Mouse (Mus musculus) small intestine, adult 2 months (tissue): ENCODE results near the gene Ints11. TPM values are rescaled to one million over a fixed set of nuclear protein-coding genes. Genes with fewer than 3 reads are reported as not detected.

Source experiments
- H3K27ac ChIP-seq: fragments of 200-500 bp; 2 replicates; pipeline ENCODE4 v1.5.1; 2012; ENCODE audit warnings: low read depth, low read length, control low read depth, inconsistent platforms; ENCODE audit not compliant: insufficient read depth
- H3K27me3 ChIP-seq: fragments of 200-500 bp; 2 replicates; pipeline ENCODE4 v1.6.1; 2012; ENCODE audit warnings: mild to moderate bottlenecking, moderate library complexity, low read length, inconsistent platforms; ENCODE audit not compliant: control insufficient read depth, insufficient read depth
- H3K36me3 ChIP-seq: fragments of 200-500 bp; 2 replicates; pipeline ENCODE4 v1.6.1; 2012; ENCODE audit warnings: mild to moderate bottlenecking, low read length, control low read depth, inconsistent platforms; ENCODE audit not compliant: control insufficient read depth, insufficient read depth
- H3K4me1 ChIP-seq: fragments of 200-500 bp; 2 replicates; pipeline ENCODE4 v1.6.1; 2012; ENCODE audit warnings: low read length, inconsistent platforms, mixed read lengths; ENCODE audit not compliant: control insufficient read depth, insufficient read depth, insufficient read length
- H3K4me3 ChIP-seq: fragments of 200-500 bp; 2 replicates; pipeline ENCODE4 v1.5.1; 2012; ENCODE audit warnings: low read depth, mild to moderate bottlenecking, control low read depth, inconsistent platforms, low read length, moderate library complexity
- CTCF ChIP-seq: fragments of 200-500 bp; IDR thresholded peaks from 2 replicates; pipeline ENCODE4 v1.5.1; 2012; ENCODE audit warnings: low read depth, mild to moderate bottlenecking, control low read depth, inconsistent platforms, low read length, moderate library complexity, mixed read lengths; ENCODE audit not compliant: insufficient replicate concordance, insufficient read length; ENCODE audit errors: extremely low read depth
- POLR2A ChIP-seq: fragments of 200-500 bp; IDR thresholded peaks from 2 replicates; pipeline ENCODE4 v1.6.1; 2012; ENCODE audit warnings: low read depth, mild to moderate bottlenecking, control low read depth, inconsistent platforms, low read length, moderate library complexity
- WGBS: fragments of 180-500 bp; shearing (Covaris S2); methylation state at CpG from one replicate; pipeline ENCODE4 v1.1.7; 2018; 5-methylcytosine and 5-hydroxymethylcytosine counted together
- polyA plus RNA-seq: library from polyadenylated mRNA; depleted of rRNA; stranded (reverse); fragments of >200 nt; gene quantifications from 2 replicates; pipeline ENCODE4 v1.2.3, GENCODE M21; 2012

Gene Ints11
- polyA plus RNA-seq, 1 experiment, result 26.0 TPM

DNA sequence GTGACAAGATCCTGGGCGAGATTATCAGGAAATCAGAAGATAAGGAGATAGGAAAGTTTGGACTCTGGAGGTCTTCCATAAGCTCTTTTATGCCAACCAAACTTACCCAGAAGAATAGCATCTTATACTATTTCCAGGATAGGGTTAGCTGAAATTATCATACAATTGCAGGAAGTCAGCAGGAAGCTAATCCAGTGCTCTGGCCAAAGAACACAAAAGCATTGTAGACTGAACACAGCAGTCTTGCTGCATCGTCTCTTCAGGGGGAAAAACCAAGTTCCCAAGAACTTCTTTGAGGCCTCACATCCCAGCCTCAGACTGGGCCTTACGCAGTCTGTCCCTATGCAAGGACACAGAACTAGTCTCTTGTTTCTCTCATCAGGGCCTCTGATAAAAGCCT lies 14.2 kb downstream of the Ints11 start:
- 79% methylated on average over 3 of the region's 3 CpGs for WGBS
- no peak overlapping the region for H3K27ac ChIP-seq

DNA sequence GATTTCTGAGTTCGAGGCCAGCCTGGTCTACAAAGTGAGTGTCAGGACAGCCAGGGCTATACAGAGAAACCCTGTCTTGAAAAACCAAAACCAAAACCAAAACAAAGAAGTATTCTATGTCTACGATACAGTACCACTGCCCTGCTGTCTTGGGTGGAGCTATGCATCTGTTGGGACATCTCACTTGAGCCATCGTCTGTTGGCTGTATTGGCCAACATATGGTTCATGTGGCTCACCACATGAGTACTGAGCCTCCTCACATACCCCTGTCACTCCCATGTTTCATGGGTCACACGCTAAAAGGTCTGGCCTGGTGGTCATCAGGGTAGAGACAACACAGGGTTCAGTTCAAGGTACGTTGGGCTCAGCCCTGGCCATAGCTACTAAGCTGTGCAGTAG lies 17.0 kb downstream of the Ints11 start:
- Histone ChIP-seq H3K4me1 (peaks cover 5% of the 10 kb centered on the region), H3K36me3 (peaks cover 31% of the 10 kb centered on the region), H3K27me3 (no peaks in the 10 kb centered on the region), H3K4me3 (no peak overlapping the region), H3K27ac (no peak overlapping the region)
- TF ChIP-seq POLR2A, result no peak
- WGBS, result 88% methylated on average over 5 of the region's 5 CpGs

More for the DNA sequence above, 14.2 kb downstream of the Ints11 start:
- no peaks in the 10 kb centered on the region for H3K27me3 ChIP-seq
- no peak for TF ChIP-seq CTCF
- no peak for TF ChIP-seq POLR2A
- H3K36me3 ChIP-seq, result peaks cover 32% of the 10 kb centered on the region
- no peak overlapping the region for H3K4me3 ChIP-seq
- no peaks in the 10 kb centered on the region for H3K4me1 ChIP-seq

DNA sequence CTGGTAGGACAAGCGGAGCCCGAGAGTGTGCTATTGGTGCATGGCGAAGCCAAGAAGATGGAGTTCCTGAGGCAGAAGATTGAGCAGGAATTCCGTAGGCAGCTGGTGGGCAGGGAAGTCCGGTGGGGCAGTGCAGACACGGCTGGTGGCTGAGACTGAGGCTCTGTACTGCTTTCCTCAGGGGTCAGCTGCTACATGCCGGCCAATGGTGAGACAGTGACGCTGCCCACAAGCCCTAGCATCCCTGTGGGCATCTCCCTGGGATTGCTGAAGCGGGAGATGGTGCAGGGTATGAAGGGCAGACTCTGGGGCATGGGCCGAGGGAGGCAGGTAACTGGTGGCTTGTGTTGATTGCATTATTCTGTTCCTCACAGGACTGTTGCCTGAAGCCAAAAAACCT lies 18.3 kb downstream of the Ints11 start:
- Histone ChIP-seq H3K36me3 (peaks cover 31% of the 10 kb centered on the region), H3K27me3 (no peaks in the 10 kb centered on the region), H3K27ac (no peak overlapping the region), H3K4me3 (no peak overlapping the region), H3K4me1 (peaks cover 7% of the 10 kb centered on the region)
- 89% methylated on average over 10 of the region's 10 CpGs for WGBS
- no peak for TF ChIP-seq POLR2A
- no peak for TF ChIP-seq CTCF

DNA sequence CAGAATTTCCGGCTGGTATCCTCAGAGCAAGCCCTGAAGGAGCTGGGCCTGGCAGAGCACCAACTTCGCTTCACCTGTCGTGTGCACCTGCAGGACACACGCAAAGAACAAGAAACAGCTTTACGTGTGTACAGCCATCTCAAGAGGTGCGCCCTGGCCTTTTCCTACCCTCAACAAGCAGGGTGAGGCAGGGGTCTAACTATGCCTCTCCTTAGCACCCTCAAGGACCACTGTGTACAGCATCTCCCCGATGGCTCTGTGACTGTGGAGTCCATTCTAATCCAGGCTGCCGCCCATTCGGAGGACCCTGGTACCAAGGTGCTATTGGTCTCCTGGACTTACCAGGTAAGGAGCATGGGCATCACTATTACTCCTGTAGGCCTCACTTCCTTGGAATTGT lies 18.8 kb downstream of the Ints11 start:
- Histone ChIP-seq H3K27me3 (no peaks in the 10 kb centered on the region), H3K4me1 (peaks cover 12% of the 10 kb centered on the region), H3K27ac (no peak overlapping the region), H3K4me3 (no peak overlapping the region), H3K36me3 (peaks cover 31% of the 10 kb centered on the region)
- no peak for TF ChIP-seq CTCF
- no peak for TF ChIP-seq POLR2A
- WGBS, result 87% methylated on average over 9 of the region's 9 CpGs

DNA sequence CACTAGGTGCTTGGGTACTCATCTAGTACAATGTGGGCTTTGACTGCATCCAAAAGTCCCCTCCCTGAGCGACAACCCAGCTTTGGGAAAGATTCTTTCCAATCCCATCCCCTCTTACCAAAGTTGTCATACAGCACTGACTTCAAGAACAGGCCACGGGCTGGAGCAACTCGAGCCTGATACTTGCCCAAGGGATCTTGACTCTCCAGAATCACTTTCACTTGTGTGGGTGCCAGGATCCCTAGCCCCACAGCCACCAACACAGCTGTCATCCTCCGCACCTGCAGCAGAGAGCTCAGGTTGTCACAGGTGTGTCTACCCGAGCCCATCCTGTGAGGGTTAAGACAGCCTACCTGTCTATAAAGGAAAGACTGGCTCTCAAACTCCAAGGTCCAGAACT lies 20.0 kb downstream of the Ints11 start:
- H3K27ac ChIP-seq, result no peak overlapping the region
- TF ChIP-seq CTCF, result no peak
- no peak for TF ChIP-seq POLR2A
- 59% methylated on average over 5 of the region's 5 CpGs for WGBS
- peaks cover 29% of the 10 kb centered on the region for H3K36me3 ChIP-seq
- H3K4me1 ChIP-seq, result peaks cover 21% of the 10 kb centered on the region
- H3K27me3 ChIP-seq, result no peaks in the 10 kb centered on the region
- no peak overlapping the region for H3K4me3 ChIP-seq

DNA sequence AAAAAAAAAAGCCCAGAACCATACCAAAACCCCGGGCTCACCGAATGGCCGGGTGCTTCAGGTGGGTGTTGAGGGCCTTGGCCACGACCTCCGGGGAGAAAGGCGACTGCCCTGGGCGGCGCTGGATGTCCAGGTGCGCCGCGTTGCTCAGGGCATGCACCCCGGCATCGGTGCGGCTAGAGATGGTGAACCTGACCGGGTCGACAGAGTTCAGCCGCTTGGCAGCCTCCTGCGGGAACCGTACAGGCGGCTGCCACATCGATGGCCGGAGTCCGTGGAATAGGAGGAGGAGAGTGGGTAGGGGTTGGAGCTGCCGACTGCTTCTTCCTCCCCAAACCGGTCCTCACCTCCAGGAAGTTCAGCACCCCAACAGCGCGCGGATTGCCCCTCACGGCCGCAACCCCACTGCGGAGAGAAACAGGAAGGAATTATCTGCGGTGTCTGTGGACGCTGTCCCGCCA lies 21.7 kb downstream of the Ints11 start:
- no peak for TF ChIP-seq POLR2A
- no peak for TF ChIP-seq CTCF
- H3K4me1 ChIP-seq, result peaks cover 21% of the 10 kb centered on the region
- no peak overlapping the region for H3K27ac ChIP-seq
- H3K36me3 ChIP-seq, result peaks cover 22% of the 10 kb centered on the region
- under 1% methylated on average over 34 of the region's 34 CpGs for WGBS
- peak overlapping the region; percentile 90 for H3K4me3 ChIP-seq
- no peaks in the 10 kb centered on the region for H3K27me3 ChIP-seq

DNA sequence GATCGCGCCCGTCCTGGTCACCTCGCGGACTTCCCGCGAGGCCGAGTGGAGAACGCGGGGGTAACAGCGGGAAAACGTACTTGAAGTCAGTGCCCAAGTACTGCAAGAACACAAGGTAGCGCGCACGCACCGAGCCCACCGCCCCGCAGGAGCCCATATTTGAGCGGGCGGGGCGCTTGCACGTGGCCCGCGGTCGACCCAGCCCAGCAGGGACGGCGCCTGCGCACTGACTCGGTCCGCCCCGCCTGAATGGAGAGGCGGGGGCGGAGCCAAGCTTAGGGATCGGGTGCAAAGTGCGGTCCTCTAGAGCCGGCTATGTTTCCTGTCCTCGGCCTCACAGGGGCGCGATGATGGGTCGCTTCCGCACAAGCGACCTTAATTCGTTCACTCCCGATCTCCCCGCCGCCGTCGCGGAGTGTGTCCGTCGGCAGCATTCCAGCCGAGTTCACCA lies 22.2 kb downstream of the Ints11 start, which contains the start of the genes Pusl1 and Acap3:
Gene Pusl1, minus strand, starts transcription at position 231 of the 451 bp plus-strand sequence.
Gene Acap3, plus strand, starts transcription at position 272 of the 451 bp plus-strand sequence.
- Histone ChIP-seq H3K4me3 (peak within 1 kb of the TSS; percentile 90), H3K27me3 (no peaks in the 10 kb centered on the region), H3K4me1 (peaks cover 21% of the 10 kb centered on the region), H3K36me3 (peaks cover 18% of the 10 kb centered on the region), H3K27ac (peak within 1 kb of the TSS; percentile 100)
- TF ChIP-seq POLR2A (no peak; the same call in 1 of the 2 replicates), CTCF (no peak)
- WGBS, result under 1% methylated on average over 52 of the region's 52 CpGs
